Mouse (Mus musculus) frontal cortex, adult 2 months (tissue): Measurements from ENCODE around the gene Ttc7b. TPM values are rescaled to one million over a fixed set of nuclear protein-coding genes. Genes with fewer than 3 reads are reported as not detected.

ENCODE experiments used
- DNase-seq, 2 experiments: peaks; one replicate each; pipeline ENCODE4 v3.0.0; 2022; ENCODE audit warnings: low spot score in 1 of 2; ENCODE audit errors: extremely low spot score in 1 of 2
- polyA plus RNA-seq: library from polyadenylated mRNA; depleted of rRNA; stranded (reverse); fragments of >200 nt; gene quantifications from 2 replicates; pipeline ENCODE4 v1.2.3, GENCODE M21; 2012; rRNA removed

Ttc7b gene
- polyA plus RNA-seq, 1 experiment: 194 TPM

DNA sequence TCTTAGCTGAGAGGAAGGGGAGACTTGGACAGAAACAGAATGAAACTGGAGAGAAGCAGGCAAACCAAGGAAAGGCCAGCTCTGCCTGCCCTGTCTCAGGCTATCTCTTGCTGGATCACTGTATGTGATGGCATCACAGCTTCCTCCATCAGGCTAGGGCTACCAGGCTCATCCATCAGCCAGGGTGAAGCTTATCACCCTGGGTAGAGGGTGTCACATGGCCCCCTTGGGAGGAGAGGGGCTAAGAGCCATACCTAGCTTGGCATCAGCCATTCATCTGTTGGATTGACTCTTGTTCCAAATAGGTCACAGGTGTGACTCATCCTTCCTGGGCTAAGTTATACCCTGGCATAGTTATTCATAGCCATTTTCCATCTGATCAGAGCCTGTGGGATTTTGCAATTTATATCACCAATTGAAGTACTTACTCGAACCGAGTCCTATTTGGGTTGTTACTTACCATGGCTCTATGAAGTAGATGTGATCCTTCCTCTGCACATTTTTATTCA, 265.1 kb downstream of the Ttc7b start:
- DNase-seq: no peak

DNA sequence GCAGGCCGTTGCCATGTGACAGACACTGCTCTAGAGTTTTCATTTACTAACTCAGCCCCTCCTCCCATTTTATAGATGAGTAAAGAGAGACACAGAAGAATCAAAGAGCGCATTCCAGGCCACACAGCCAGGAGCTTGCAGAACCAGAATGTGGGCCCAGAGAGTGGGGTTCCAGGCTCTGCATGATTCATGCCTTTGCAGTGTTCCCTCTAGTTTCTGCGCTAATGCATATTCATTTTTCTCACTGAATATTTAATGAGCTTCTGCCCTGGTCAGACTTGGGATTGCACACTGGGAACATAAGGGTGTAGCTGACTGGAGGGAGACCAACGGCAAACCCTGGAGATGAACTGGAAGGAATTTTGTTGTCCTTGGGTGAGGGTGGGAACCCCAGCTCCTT, 266.2 kb downstream of the Ttc7b start:
- peak in 1 of 2 experiments; percentile 79 for DNase-seq

Other genes with a start within 250 kb of the Ttc7b start
- 11.3 and 13.8 TPM in 2 replicates for gene Rps6ka5, start 206.2 kb upstream of the Ttc7b start, polyA plus RNA-seq